Mouse (Mus musculus): ENCODE measurements around the gene Ntm. TPM values are rescaled to one million over a fixed set of nuclear protein-coding genes. Genes with fewer than 3 reads are reported as not detected.

Gene Ntm
- polyA plus RNA-seq, 1 experiment from 2014 or later: 11.5 TPM

GRCm38 (mm10) chr9:29837344-29837743 is 125.6 kb downstream of the Ntm start:
- Histone ChIP-seq H3K4me1 (ENCODE audit: control insufficient read depth, insufficient read depth, low read length) (no peaks in the 10 kb centered on the region; the same call in 1 of the 2 replicates), H3K27ac (replicated peaks; ENCODE audit: low read depth, low read length) (no peak overlapping the region), H3K4me3 (ENCODE audit: low read depth, low read length) (no peak overlapping the region), H3K27me3 (ENCODE audit: control insufficient read depth, insufficient read depth, low read length) (no peaks in the 10 kb centered on the region), H3K4me2 (ENCODE audit: low read depth, low read length) (no peak overlapping the region), H3K9ac (replicated peaks; ENCODE audit: low read length) (no peak overlapping the region), H3K9me3 (replicated peaks; ENCODE audit: control insufficient read depth, low read length) (no peaks in the 10 kb centered on the region), H3K36me3 (replicated peaks; ENCODE audit: control insufficient read depth, insufficient read depth, low read depth, low read length) (no peaks in the 10 kb centered on the region)
- ATAC-seq (replicated peaks; ENCODE audit: insufficient number of reproducible peaks, low FRiP score, low TSS enrichment, low read depth) (no peak), DNase-seq (ENCODE audit: low spot score) (no peak)
- WGBS: 86% methylated on average over 6 of the region's 6 CpGs

DNA sequence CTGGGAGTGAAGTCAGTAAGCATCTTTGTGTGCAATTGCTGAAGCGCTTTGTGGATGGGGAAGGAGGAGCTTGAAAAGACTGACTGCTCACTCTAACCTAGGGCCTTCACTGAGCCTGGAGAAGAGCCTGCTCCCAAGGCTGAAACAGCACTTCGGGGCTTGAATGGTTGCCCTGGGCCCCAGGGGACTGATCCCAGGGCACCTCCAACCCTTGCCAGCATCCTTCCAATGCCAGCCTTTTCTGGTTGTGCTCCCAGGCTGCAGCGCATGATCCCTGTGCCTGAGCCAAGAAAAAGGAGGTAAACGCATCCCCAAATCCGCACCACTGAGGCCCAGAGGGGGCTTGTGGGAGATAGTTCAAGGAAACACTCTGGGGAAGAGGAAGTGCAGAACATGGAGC is 128.0 kb downstream of the Ntm start:
- Histone ChIP-seq H3K9me3 (replicated peaks; ENCODE audit: control insufficient read depth, low read length) (no peaks in the 10 kb centered on the region), H3K36me3 (replicated peaks; ENCODE audit: control insufficient read depth, insufficient read depth, low read depth, low read length) (no peaks in the 10 kb centered on the region), H3K4me1 (ENCODE audit: control insufficient read depth, insufficient read depth, low read length) (no peaks in the 10 kb centered on the region; the same call in 1 of the 2 replicates), H3K27me3 (ENCODE audit: control insufficient read depth, insufficient read depth, low read length) (no peaks in the 10 kb centered on the region), H3K27ac (replicated peaks; ENCODE audit: low read depth, low read length) (no peak overlapping the region), H3K4me2 (ENCODE audit: low read depth, low read length) (no peak overlapping the region), H3K9ac (replicated peaks; ENCODE audit: low read length) (no peak overlapping the region), H3K4me3 (ENCODE audit: low read depth, low read length) (no peak overlapping the region)
- ATAC-seq (replicated peaks; ENCODE audit: insufficient number of reproducible peaks, low FRiP score, low TSS enrichment, low read depth): no peak
- no peak for DNase-seq (ENCODE audit: low spot score)
- 82% methylated on average over 5 of the region's 5 CpGs for WGBS

DNA sequence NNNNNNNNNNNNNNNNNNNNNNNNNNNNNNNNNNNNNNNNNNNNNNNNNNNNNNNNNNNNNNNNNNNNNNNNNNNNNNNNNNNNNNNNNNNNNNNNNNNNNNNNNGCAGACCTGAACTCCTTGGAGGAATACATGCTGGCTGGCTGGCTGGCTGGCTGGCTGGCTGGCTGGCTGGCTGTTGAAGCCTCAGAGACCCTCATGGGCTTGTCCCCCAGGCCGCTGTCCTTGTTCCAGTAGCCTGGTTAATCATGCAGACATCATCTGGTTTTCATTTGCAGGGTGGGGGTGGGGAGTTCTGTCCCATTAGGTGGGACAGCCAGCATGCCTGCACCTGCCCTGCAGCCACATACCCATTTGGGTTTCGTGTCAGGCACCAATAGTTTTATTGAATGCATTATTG is 129.2 kb downstream of the Ntm start:
- H3K4me3 ChIP-seq (ENCODE audit: low read depth, low read length): no peak overlapping the region
- 13% methylated on average over 2 of the region's 2 CpGs for WGBS
- ATAC-seq (replicated peaks; ENCODE audit: insufficient number of reproducible peaks, low FRiP score, low TSS enrichment, low read depth): peak; percentile 70; the same call in 1 of the 2 replicates

GRCm38 (mm10) chr9:29827240-29827660 is 135.7 kb downstream of the Ntm start:
- Histone ChIP-seq H3K4me1 (ENCODE audit: control insufficient read depth, insufficient read depth, low read length) (no peaks in the 10 kb centered on the region), H3K4me2 (ENCODE audit: low read depth, low read length) (no peak overlapping the region), H3K36me3 (replicated peaks; ENCODE audit: control insufficient read depth, insufficient read depth, low read depth, low read length) (no peaks in the 10 kb centered on the region), H3K9ac (replicated peaks; ENCODE audit: low read length) (no peak overlapping the region), H3K27me3 (ENCODE audit: control insufficient read depth, insufficient read depth, low read length) (no peaks in the 10 kb centered on the region), H3K4me3 (ENCODE audit: low read depth, low read length) (no peak overlapping the region), H3K9me3 (replicated peaks; ENCODE audit: control insufficient read depth, low read length) (no peaks in the 10 kb centered on the region), H3K27ac (replicated peaks; ENCODE audit: low read depth, low read length) (no peak overlapping the region)
- no peak for DNase-seq (ENCODE audit: low spot score)
- 60% methylated on average over 5 of the region's 5 CpGs for WGBS
- ATAC-seq (replicated peaks; ENCODE audit: insufficient number of reproducible peaks, low FRiP score, low TSS enrichment, low read depth): no peak

More for the DNA sequence above, 129.2 kb downstream of the Ntm start:
- Histone ChIP-seq H3K4me2 (ENCODE audit: low read depth, low read length) (no peak overlapping the region), H3K9ac (replicated peaks; ENCODE audit: low read length) (0 out of 2 replicates have a peak overlapping the region, but pooled peaks have one; percentile 6), H3K36me3 (replicated peaks; ENCODE audit: control insufficient read depth, insufficient read depth, low read depth, low read length) (no peaks in the 10 kb centered on the region), H3K27me3 (ENCODE audit: control insufficient read depth, insufficient read depth, low read length) (no peaks in the 10 kb centered on the region), H3K9me3 (replicated peaks; ENCODE audit: control insufficient read depth, low read length) (no peaks in the 10 kb centered on the region), H3K27ac (replicated peaks; ENCODE audit: low read depth, low read length) (no peak overlapping the region), H3K4me1 (ENCODE audit: control insufficient read depth, insufficient read depth, low read length) (no peaks in the 10 kb centered on the region; the same call in 1 of the 2 replicates)
- DNase-seq (ENCODE audit: low spot score): peak; percentile 49

DNA sequence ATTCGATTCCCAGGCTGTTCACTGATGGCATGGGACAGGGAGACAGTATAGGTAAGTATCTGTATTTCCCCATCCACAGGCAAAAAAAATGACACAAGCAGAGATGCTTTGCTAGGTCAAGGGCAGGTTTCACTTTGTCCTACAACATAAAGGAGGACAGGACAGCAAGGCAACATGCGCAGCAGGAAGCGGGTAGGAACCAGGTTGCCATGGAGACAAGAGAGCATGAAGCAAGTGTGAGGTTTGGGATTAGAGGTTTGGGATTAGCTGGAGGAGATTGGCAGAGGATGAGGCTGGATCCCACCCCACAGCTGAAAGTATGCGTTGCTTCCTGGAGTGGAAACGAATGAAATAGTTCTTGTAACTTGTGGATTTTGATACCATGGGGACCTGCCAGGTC is 137.7 kb downstream of the Ntm start:
- H3K9ac ChIP-seq (replicated peaks; ENCODE audit: low read length): no peak overlapping the region
- H3K27me3 ChIP-seq (ENCODE audit: control insufficient read depth, insufficient read depth, low read length): no peaks in the 10 kb centered on the region
- no peaks in the 10 kb centered on the region for H3K4me1 ChIP-seq (ENCODE audit: control insufficient read depth, insufficient read depth, low read length)
- H3K36me3 ChIP-seq (replicated peaks; ENCODE audit: control insufficient read depth, insufficient read depth, low read depth, low read length): no peaks in the 10 kb centered on the region
- WGBS: 80% methylated on average over 5 of the region's 5 CpGs
- no peak for ATAC-seq (replicated peaks; ENCODE audit: insufficient number of reproducible peaks, low FRiP score, low TSS enrichment, low read depth)
- no peak overlapping the region for H3K27ac ChIP-seq (replicated peaks; ENCODE audit: low read depth, low read length)
- no peaks in the 10 kb centered on the region for H3K9me3 ChIP-seq (replicated peaks; ENCODE audit: control insufficient read depth, low read length)
- no peak overlapping the region for H3K4me2 ChIP-seq (ENCODE audit: low read depth, low read length)
- H3K4me3 ChIP-seq (ENCODE audit: low read depth, low read length): no peak overlapping the region
- no peak for DNase-seq (ENCODE audit: low spot score)

DNA sequence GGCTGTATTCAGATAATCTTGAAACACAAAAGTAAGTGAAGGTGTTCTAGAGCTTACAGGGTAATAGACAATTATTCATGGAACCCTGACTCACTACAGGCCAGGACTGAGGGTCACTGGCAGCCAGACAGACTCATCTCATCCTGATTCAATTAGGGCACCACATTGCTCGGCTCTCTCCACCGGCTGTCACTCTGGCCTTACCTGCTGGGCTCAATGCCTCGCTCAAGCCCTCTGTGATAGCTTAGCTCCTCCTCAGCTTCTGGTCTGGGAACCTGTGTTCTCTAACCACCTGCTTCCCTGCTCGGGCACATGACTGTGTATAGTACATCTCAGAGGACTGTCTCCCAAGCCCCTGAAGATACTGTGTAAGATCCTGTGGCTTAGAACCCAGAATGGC is 139.2 kb downstream of the Ntm start:
- Histone ChIP-seq H3K9ac (replicated peaks; ENCODE audit: low read length) (no peak overlapping the region), H3K4me2 (ENCODE audit: low read depth, low read length) (no peak overlapping the region), H3K4me3 (ENCODE audit: low read depth, low read length) (no peak overlapping the region), H3K36me3 (replicated peaks; ENCODE audit: control insufficient read depth, insufficient read depth, low read depth, low read length) (no peaks in the 10 kb centered on the region), H3K4me1 (ENCODE audit: control insufficient read depth, insufficient read depth, low read length) (no peaks in the 10 kb centered on the region), H3K9me3 (replicated peaks; ENCODE audit: control insufficient read depth, low read length) (no peaks in the 10 kb centered on the region), H3K27ac (replicated peaks; ENCODE audit: low read depth, low read length) (no peak overlapping the region), H3K27me3 (ENCODE audit: control insufficient read depth, insufficient read depth, low read length) (no peaks in the 10 kb centered on the region)
- no peak for ATAC-seq (replicated peaks; ENCODE audit: insufficient number of reproducible peaks, low FRiP score, low TSS enrichment, low read depth)
- DNase-seq (ENCODE audit: low spot score): no peak
- WGBS: 62% methylated on average over 4 of the region's 4 CpGs

- no peaks in the 10 kb centered on the region for H3K36me3 ChIP-seq (replicated peaks; ENCODE audit: control insufficient read depth, insufficient read depth, low read depth, low read length)
- no peaks in the 10 kb centered on the region for H3K9me3 ChIP-seq (replicated peaks; ENCODE audit: control insufficient read depth, low read length)
- H3K4me3 ChIP-seq (ENCODE audit: low read depth, low read length): no peak overlapping the region
- no peak overlapping the region for H3K9ac ChIP-seq (replicated peaks; ENCODE audit: low read length)
- H3K4me1 ChIP-seq (ENCODE audit: control insufficient read depth, insufficient read depth, low read length): no peaks in the 10 kb centered on the region
- H3K4me2 ChIP-seq (ENCODE audit: low read depth, low read length): no peak overlapping the region
- no peaks in the 10 kb centered on the region for H3K27me3 ChIP-seq (ENCODE audit: control insufficient read depth, insufficient read depth, low read length)
- no peak for DNase-seq (ENCODE audit: low spot score)
- H3K27ac ChIP-seq (replicated peaks; ENCODE audit: low read depth, low read length): no peak overlapping the region
- 81% methylated on average over 5 of the region's 5 CpGs for WGBS
- ATAC-seq (replicated peaks; ENCODE audit: insufficient number of reproducible peaks, low FRiP score, low TSS enrichment, low read depth): no peak
These were observed 150.3 kb downstream of the Ntm start for GRCm38 (mm10) chr9:29812685-29813084.

DNA sequence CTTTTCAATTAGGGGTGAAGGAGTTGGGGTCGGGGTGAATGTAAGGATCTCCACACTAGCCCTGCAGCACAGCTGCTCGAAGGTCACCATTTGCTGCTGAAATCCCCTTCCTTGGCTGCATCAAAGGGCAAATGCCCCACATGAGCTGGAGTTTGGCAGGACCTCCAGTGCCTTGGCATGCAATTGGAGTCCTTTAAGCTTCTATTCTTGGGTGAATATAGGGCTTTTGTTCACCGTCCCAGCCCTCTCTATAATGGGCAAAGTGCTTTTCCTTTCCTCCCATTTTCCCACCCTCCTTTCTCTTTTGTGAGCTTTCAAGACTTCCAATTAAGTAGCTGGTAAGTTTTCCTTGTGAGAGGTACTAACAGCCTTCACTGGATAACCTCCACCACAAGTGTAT is 156.2 kb downstream of the Ntm start:
- no peaks in the 10 kb centered on the region for H3K4me1 ChIP-seq (ENCODE audit: control insufficient read depth, insufficient read depth, low read length)
- no peak for ATAC-seq (replicated peaks; ENCODE audit: insufficient number of reproducible peaks, low FRiP score, low TSS enrichment, low read depth)

More for the DNA sequence above, 156.2 kb downstream of the Ntm start:
- H3K4me3 ChIP-seq (ENCODE audit: low read depth, low read length): no peak overlapping the region
- 42% methylated on average over 3 of the region's 3 CpGs for WGBS
- H3K36me3 ChIP-seq (replicated peaks; ENCODE audit: control insufficient read depth, insufficient read depth, low read depth, low read length): no peaks in the 10 kb centered on the region
- H3K9ac ChIP-seq (replicated peaks; ENCODE audit: low read length): no peak overlapping the region
- no peak for DNase-seq (ENCODE audit: low spot score)
- no peak overlapping the region for H3K4me2 ChIP-seq (ENCODE audit: low read depth, low read length)
- H3K9me3 ChIP-seq (replicated peaks; ENCODE audit: control insufficient read depth, low read length): no peaks in the 10 kb centered on the region
- no peak overlapping the region for H3K27ac ChIP-seq (replicated peaks; ENCODE audit: low read depth, low read length)
- H3K27me3 ChIP-seq (ENCODE audit: control insufficient read depth, insufficient read depth, low read length): no peaks in the 10 kb centered on the region
